Mouse (Mus musculus) cerebellum, postnatal 10 days (tissue): ENCODE data around the gene Anks1.
A peak's percentile ranks its signal among the peaks of the same experiment; 100 is the strongest.
"Not testable (repeated sequence)": the region's sequence is repeated elsewhere in the genome, so short reads cannot be mapped to it uniquely, and the experiment has no call there.

Experiments used
- DNase-seq, 2 experiments: peaks; one replicate each; pipeline ENCODE4 v3.0.0; 2021; ENCODE audit warnings: mixed read lengths in 2 of 2

The Anks1 gene

GRCm38 (mm10) chr17:27967529-27967928 lies 58.4 kb downstream of the Anks1 start:
- DNase-seq = no peak

- no peak for DNase-seq
Measured at GRCm38 (mm10) chr17:27968033-27968750, 59.1 kb downstream of the Anks1 start.

- DNase-seq = no peak
Measured at GRCm38 (mm10) chr17:27968903-27969302, 59.8 kb downstream of the Anks1 start.

GRCm38 (mm10) chr17:27969365-27969764 lies 60.3 kb downstream of the Anks1 start:
- DNase-seq = no peak

GRCm38 (mm10) chr17:27969896-27970295 lies 60.8 kb downstream of the Anks1 start:
- no peak for DNase-seq

- no peak for DNase-seq
Measured at GRCm38 (mm10) chr17:27970305-27970704, 61.2 kb downstream of the Anks1 start.

- DNase-seq = peak; percentile 85 to 89
Measured at GRCm38 (mm10) chr17:27971496-27971895, 62.4 kb downstream of the Anks1 start.

GRCm38 (mm10) chr17:27973337-27973736 lies 64.2 kb downstream of the Anks1 start:
- DNase-seq = no peak

- no peak for DNase-seq
Measured at GRCm38 (mm10) chr17:27976266-27976665, 67.2 kb downstream of the Anks1 start.

- no peak for DNase-seq
Measured at GRCm38 (mm10) chr17:27977008-27977636, 68.0 kb downstream of the Anks1 start.

GRCm38 (mm10) chr17:27980391-27980955 lies 71.4 kb downstream of the Anks1 start:
- DNase-seq = no peak

GRCm38 (mm10) chr17:27981451-27982069 lies 72.5 kb downstream of the Anks1 start:
- no peak for DNase-seq

GRCm38 (mm10) chr17:27982070-27982457 lies 73.0 kb downstream of the Anks1 start:
- DNase-seq = peak in 1 of 2 experiments; percentile 34

- peak; percentile 81 to 87 for DNase-seq
Measured at GRCm38 (mm10) chr17:27982712-27983266, 73.7 kb downstream of the Anks1 start.

- DNase-seq = peak; percentile 47 to 53
Measured at GRCm38 (mm10) chr17:27984421-27984820, 75.3 kb downstream of the Anks1 start.

GRCm38 (mm10) chr17:27986106-27986505 lies 77.0 kb downstream of the Anks1 start:
- peak; percentile 72 for DNase-seq

- DNase-seq = peak; percentile 92 to 94
Measured at GRCm38 (mm10) chr17:27989807-27990542, 80.9 kb downstream of the Anks1 start.

- DNase-seq = no peak
Measured at GRCm38 (mm10) chr17:27994001-27994944, 85.2 kb downstream of the Anks1 start.

- DNase-seq = no peak
Measured at GRCm38 (mm10) chr17:27996320-27996719, 87.2 kb downstream of the Anks1 start.

GRCm38 (mm10) chr17:27997212-27997611 lies 88.1 kb downstream of the Anks1 start:
- no peak for DNase-seq

GRCm38 (mm10) chr17:27999683-28000273 lies 90.7 kb downstream of the Anks1 start:
- not testable (repeated sequence) for DNase-seq
